Mouse (Mus musculus): ENCODE results near the gene Tgfb2. TPM values are rescaled to one million over a fixed set of nuclear protein-coding genes. Genes with fewer than 3 reads are reported as not detected.
A peak's percentile ranks its signal among the peaks of the same experiment; 100 is the strongest.

Tgfb2 gene
- total RNA-seq, 1 experiment from 2014 or later: 0.05 TPM

DNA sequence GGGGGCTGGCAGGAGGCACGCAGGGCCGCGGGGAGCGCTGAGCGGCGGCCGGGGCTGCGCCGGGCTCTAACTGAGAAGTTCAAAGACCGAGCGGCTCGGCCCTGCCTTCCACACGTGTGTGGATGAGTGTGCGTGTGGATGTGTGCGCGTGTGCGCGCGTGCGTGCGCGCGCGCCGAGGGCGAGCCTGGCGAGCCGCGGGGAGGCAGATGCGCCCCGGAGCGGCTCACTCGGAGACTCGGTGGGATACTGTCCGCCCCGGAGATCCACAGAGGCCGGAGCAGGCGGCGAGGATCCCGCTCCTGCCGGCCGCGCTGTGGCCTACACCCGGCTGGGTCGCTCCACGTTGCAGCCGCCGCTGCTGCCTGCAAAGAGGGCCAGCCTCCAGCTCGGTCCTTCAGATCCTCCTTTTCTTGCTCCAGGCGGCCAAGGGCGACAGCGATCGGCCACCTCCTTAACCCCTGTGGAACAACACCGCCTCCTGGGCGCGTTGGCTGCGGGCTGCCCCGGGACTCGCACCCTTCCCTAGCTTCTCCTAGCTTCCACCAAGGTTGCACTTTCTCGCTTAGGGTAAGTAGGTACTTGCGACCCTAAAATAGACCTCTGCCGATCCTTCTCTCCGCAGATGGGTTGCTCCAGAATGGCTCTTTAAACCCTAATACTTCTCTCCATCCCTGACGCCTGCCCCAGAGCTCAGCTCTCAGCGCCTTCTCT is 430 bp downstream of the Tgfb2 start:
- peak; percentile 21 to 37; a peak in 2 of 4 replicates for ATAC-seq (replicated peaks in 1 of 2; ENCODE audit: insufficient read depth in 1 of 2, low FRiP score in 2 of 2, low TSS enrichment in 1 of 2, low read depth in 1 of 2, poor library complexity in 2 of 2, severe bottlenecking in 2 of 2)

DNA sequence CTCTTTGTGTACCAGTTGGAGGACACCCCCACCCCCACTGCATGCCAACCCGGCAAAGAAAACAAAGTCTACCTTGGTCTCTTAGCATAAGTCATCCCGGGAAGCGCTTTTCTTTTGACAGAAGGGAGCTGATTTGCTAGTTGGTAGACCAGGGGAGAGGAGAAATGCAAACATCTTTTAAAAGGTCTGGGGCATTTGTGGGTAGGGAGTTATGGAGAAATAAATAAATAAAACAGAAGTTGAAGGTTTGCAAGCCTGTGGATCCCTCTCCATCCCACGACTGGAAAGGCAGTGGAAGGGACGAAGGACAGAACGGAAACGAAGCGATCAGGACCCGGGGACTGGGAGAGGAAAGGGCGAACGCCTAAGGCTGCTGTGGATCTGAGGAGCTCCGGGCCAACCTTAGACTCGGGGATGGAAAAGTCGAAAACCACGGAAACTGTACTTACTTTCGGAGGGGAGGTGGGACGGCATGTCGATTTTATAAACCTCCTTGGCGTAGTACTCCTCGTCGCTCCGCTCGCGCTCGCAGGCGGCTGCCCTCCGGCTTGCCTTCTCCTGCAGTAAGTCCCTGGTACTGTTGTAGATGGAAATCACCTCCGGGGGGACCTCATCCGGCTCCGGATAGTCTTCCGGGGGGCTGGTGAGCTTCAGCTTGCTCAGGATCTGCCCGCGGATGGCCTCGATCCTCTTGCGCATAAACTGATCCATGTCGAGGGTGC is 1.6 kb downstream of the Tgfb2 start:
- peak in 1 of 2 experiments; percentile 14; a peak in 1 of 4 replicates for ATAC-seq (replicated peaks in 1 of 2; ENCODE audit: insufficient read depth in 1 of 2, low FRiP score in 2 of 2, low TSS enrichment in 1 of 2, low read depth in 1 of 2, poor library complexity in 2 of 2, severe bottlenecking in 2 of 2)

DNA sequence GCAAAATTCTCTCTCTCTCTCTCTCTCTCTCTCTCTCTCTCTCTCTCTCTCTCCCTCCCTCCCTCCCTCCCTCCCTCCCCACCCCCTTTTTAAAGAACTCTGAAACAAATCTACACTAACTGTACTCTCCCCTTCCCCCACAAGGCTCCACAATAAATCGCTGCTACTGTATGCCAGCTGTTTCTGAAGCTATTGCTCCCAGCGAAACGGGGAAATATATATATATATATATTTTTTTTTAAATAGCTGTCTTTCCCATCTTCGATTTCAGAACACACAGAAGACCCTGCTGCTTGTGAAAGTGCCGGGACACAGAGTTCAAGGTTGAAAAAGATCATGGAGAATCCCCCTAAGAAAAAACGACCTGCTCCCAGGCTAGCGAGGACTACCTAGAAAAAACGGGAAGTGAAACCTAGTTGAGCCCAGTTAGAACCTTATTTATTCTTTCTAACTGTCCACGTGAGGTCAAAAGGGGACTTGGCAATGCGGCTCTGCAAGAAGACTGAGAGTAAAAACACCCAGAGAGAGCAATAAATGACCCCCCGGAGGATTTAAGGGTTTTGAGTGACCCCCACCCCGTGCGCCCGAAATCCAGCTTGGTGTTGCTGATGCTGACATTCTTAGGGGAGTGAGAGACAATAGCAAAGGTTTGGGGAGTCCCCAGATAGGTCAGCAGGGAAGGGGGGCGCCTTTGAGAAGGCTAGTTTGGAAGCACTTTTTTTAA is 2.4 kb downstream of the Tgfb2 start:
- peak; percentile 48 to 57; a peak in 2 of 4 replicates for ATAC-seq (replicated peaks in 1 of 2; ENCODE audit: insufficient read depth in 1 of 2, low FRiP score in 2 of 2, low TSS enrichment in 1 of 2, low read depth in 1 of 2, poor library complexity in 2 of 2, severe bottlenecking in 2 of 2)

DNA sequence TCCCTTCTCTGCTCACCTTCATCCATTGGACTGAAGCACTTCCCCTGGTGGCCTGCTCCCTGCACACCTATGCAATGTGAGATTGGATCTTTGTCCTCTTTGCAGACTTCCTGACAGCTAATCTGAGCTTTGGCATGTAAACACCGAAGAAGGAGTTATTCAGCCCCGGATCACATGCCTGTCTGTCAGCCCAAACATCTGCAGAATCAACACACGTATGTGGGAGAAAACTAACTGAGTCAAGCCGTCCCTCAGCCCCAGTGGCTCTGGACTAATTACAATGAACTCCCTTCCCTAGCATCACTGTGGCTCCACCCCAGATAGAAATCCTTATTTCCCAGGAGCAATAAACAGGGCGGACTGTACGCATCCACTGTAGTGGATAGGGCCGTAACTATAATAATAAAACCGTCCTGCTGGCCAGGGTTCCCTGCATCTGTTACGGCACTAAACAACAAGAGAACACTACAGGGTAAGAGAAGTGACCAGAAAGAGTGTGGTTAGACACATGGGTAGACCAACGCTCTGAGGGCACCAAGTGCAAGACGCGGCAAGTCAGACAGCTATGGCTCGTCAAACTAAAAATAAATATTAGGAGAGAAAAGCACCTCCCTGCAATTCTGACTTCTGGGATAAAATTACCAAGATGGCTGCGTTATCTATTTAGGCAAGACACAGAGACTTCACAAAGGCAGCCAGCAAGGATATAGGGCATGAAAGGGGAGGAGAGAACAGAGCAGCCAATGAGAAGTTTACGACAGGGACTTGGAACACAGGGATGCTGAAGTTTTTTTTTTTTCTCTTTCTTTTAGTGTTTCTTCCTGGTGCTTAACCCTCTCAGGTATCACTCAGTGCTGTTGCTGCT is 3.2 kb downstream of the Tgfb2 start:
- no peak for ATAC-seq (replicated peaks in 1 of 2; ENCODE audit: insufficient read depth in 1 of 2, low FRiP score in 2 of 2, low TSS enrichment in 1 of 2, low read depth in 1 of 2, poor library complexity in 2 of 2, severe bottlenecking in 2 of 2)

DNA sequence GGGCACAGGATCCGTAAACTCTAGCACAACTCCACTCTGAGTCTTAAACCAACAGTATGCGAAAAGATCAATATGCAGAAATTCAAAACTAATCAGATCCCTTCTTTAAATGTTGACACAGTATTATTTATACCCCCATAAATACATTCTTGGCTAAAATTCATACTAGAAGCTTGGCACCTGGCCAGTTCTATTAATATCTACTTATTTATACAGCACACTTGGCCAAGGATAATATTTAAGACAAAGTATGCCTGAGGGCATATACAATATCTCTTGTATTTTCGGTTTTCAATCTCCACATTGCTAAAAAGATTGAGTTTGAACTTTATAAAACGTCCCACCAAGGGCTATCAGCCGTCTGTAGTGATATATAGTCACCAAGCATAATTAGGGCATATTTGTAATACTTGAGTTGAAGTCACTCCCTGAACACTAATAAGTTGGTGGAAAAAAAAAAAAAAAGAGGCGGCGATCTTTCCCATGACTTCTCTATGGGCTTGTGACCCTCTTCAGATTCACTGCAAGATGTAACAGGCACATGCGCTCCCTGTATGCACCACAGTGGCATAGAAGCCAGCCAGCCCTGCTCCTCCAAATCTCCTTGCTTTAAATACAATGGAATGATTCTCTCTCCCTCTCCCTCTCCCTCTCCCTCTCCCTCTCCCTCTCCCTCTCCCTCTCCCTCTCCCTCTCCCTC is 4.4 kb downstream of the Tgfb2 start:
- ATAC-seq (replicated peaks in 1 of 2; ENCODE audit: insufficient read depth in 1 of 2, low FRiP score in 2 of 2, low TSS enrichment in 1 of 2, low read depth in 1 of 2, poor library complexity in 2 of 2, severe bottlenecking in 2 of 2): no peak

DNA sequence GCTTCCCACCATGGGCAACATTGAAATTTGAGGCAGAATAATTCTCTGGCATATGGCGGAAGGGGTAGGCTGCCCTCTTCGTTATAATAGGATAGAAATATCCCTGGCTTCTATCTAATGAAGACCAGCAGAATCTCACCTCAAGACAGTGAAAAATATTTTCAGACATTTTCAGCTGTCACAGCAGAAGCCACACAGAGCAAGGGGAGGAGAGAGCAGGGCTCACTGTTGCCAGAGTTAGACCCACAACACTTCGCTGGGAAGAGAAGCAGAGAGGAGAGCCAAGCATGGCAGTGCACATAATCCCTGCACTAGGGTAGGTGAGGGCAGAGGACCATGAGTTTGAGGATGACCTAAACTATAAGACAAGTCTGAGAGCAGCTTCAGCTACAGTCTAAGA is 5.3 kb downstream of the Tgfb2 start:
- ATAC-seq (replicated peaks in 1 of 2; ENCODE audit: insufficient read depth in 1 of 2, low FRiP score in 2 of 2, low TSS enrichment in 1 of 2, low read depth in 1 of 2, poor library complexity in 2 of 2, severe bottlenecking in 2 of 2): no peak

DNA sequence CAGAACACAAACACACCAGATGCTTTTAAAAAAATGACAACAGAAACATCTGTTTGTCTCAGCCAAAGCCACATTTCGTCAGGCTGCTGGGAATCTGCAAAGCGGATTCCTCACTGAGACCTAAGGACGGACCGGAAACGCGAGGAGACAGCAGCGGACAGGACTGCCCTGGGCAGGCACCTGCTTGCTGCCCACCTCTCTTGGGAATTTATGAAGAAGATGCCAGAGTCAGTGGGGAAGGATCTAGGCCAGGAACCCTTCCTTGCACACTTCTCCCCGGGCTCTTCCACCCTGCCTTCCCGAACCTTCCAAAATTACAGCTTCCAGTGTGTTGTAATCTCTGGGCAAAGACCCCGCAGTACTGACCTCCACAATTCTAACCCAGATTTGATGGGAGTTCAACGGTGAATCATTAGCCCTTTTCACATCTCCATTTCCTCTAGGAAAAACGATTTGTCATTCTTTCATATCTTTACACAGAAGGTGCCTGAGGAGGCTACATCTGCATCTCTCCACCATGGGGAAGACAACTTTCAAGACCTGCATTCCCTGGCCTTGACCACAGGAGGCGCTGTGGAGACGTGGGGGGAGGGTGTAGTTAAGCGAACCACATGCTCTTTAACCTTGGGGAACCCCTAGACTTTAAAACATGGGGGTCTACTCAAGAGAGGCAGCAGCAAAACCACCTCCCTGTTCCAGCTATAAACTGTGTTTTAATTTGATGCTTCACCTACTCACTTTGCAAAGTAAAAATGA is 7.0 kb downstream of the Tgfb2 start:
- ATAC-seq (replicated peaks in 1 of 2; ENCODE audit: insufficient read depth in 1 of 2, low FRiP score in 2 of 2, low TSS enrichment in 1 of 2, low read depth in 1 of 2, poor library complexity in 2 of 2, severe bottlenecking in 2 of 2): no peak

DNA sequence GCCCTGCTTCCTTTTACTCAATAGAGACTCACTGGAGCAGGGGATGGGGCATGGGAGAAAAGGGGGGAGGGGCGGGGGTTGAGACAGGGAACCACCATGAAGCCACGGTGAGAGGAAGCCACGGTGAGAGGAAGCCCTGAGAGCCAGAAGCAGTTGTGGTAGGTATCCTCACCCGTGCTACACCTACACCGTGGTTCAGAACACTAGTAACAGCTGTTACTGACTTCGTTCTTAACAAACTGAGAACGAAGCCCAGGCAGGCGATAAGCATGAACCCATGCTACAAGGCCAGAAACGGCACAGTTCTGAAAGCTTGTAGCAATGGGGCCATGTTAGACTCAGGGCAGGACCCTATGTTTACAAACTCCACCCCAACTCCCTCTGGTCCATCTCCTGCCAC is 9.6 kb downstream of the Tgfb2 start:
- ATAC-seq (replicated peaks in 1 of 2; ENCODE audit: insufficient read depth in 1 of 2, low FRiP score in 2 of 2, low TSS enrichment in 1 of 2, low read depth in 1 of 2, poor library complexity in 2 of 2, severe bottlenecking in 2 of 2): no peak

DNA sequence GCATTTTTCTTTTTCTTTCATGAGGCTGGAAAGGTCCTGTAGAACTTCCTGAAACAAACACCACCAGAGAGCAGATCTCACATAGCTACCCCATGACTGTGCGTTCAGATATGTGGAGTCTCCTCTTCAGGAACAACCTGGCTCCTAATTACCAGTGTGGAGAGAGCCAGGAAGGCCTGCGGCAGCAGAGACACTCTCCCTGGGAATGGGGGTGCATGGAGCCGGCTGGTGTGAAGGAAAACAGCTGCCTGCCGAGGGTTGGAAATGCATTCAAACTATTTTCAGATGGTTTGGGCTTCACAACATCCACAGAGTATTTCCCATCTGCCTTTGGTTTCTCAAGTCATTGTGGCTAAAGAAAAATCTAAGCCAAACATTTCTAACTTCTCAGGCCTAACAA is 10.4 kb downstream of the Tgfb2 start:
- no peak for ATAC-seq (replicated peaks in 1 of 2; ENCODE audit: insufficient read depth in 1 of 2, low FRiP score in 2 of 2, low TSS enrichment in 1 of 2, low read depth in 1 of 2, poor library complexity in 2 of 2, severe bottlenecking in 2 of 2)

DNA sequence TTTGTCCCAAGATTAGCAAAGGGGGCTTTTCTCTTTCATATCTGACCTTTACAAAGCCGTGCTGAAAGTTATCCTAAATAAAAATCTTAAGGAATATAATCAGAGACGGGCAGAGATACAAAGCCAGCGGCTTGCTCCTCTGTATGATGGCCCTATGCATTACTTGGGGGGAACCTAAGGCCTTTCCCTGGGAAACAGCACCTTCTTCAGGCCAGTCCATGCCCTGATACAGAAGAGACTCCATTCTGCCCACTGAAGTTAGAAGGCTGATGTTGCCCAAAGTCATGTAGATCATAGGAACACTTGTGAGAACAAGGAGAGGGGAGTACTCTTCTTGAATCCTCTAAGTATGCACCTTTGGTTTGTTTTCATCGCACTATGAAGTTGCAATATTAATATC is 13.4 kb downstream of the Tgfb2 start:
- no peak for ATAC-seq (replicated peaks in 1 of 2; ENCODE audit: insufficient read depth in 1 of 2, low FRiP score in 2 of 2, low TSS enrichment in 1 of 2, low read depth in 1 of 2, poor library complexity in 2 of 2, severe bottlenecking in 2 of 2)

DNA sequence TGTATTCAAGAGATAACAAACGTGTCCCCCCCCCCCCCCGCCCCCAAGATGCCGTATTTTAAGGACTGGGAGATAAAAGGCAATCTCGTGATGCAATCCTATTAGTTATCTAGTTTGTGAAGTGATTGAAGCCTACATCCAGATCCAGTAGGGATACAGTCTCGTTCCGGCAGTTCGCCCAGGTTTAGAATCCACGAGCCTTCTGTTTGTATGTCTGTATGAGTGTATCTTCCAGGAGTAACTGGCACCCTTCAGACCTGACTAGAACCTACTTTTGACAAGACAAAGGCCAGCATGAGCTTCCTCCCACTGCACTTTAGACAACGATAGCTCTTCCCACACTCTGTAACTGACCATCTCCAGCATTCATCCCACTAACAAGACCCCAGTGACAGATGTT is 14.1 kb downstream of the Tgfb2 start:
- ATAC-seq (replicated peaks in 1 of 2; ENCODE audit: insufficient read depth in 1 of 2, low FRiP score in 2 of 2, low TSS enrichment in 1 of 2, low read depth in 1 of 2, poor library complexity in 2 of 2, severe bottlenecking in 2 of 2): no peak

DNA sequence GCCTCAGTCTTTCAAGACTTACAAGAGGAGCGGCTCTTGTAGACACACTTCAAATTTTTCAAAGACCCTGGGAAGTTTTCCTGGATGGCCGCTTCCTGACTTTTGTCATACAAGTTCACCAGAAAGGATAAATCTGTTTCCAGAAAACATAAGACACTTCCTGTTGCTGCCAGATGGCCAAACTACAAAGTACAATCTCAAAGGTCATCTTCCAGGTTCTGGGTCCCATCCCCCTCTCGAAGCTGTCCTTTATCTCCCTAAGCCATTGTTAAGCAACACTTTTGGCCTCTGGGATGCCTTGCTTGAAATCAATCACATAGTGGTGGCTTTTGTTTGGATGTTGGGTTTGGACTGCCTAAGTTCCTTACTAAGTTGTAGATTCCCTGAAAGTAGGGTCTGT is 21.7 kb downstream of the Tgfb2 start:
- ATAC-seq (replicated peaks in 1 of 2; ENCODE audit: insufficient read depth in 1 of 2, low FRiP score in 2 of 2, low TSS enrichment in 1 of 2, low read depth in 1 of 2, poor library complexity in 2 of 2, severe bottlenecking in 2 of 2): no peak

DNA sequence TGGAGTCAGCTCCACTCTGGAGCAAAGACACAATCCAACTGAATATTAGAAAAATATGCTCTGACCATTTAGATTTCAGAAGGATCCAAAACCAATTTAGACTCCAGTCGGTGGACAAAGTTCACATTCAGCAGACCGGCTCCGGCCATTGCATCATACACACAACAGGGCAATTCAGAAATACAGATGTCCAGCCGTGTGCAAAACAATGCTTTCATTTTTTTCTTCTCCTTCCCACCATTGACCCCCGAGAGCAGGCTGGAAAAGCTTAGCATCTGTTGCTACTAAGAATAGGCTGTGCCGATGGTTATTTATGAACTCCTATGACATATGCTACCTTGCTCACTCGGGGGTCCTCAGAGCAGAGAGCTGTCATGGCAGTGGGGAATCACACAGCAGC is 23.2 kb downstream of the Tgfb2 start:
- no peak for ATAC-seq (replicated peaks in 1 of 2; ENCODE audit: insufficient read depth in 1 of 2, low FRiP score in 2 of 2, low TSS enrichment in 1 of 2, low read depth in 1 of 2, poor library complexity in 2 of 2, severe bottlenecking in 2 of 2)

DNA sequence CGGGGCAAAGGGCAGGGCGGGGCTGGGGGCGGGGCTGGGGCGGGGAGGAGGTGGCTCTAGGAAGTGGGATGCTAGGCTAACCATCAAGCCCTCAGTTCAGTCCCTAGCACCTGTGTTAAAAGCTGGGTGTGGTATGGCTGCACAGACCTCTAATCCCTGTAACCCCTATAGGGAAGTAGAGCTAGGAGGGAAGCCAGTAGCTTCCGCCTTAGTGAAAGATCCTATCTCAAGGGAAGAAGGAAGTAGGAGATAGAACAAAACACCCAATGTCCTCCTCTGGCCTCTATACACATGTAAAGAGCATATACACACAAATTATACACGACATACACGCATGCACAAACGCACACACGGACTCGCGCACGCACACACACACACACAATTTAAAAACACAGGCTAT is 28.2 kb downstream of the Tgfb2 start:
- no peak for ATAC-seq (replicated peaks in 1 of 2; ENCODE audit: insufficient read depth in 1 of 2, low FRiP score in 2 of 2, low TSS enrichment in 1 of 2, low read depth in 1 of 2, poor library complexity in 2 of 2, severe bottlenecking in 2 of 2)

DNA sequence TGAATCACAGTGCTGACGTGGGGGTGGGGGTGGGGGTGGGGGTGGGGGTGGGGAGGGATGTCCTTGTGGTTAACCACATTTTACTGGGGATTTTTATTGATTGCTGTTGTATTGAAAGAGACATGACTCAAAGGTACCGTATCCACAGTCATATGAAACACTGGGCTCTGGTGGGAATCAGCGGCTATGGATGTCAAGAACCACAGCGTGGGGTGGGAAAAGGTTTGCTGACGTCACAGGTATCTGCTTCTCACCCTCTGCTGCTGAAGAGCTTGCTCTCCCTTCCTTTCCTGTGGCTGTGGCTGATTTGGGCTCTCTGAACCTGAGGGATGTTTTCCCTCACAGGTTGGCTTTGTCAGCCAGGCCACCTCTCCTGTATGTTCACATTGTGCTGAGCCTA is 29.6 kb downstream of the Tgfb2 start:
- ATAC-seq (replicated peaks in 1 of 2; ENCODE audit: insufficient read depth in 1 of 2, low FRiP score in 2 of 2, low TSS enrichment in 1 of 2, low read depth in 1 of 2, poor library complexity in 2 of 2, severe bottlenecking in 2 of 2): no peak

DNA sequence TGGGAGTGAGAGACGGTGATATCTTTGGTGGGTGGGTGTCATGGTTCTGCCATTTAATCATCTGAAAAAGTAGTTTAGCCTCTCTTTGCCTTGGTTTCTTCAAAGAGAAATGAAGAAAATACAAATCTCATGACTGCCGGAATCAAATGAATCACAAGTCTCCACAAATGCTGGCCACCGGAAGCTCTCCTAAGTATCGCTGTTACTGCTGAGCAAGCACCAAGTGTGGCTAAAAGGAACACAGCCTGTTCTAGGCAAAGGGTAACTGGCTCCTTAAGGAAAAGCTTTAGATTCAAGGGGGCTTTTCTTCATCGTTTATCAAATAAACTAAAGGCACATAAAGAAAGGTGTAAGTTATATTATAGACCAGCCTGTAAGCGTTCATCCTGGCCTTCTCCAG is 30.5 kb downstream of the Tgfb2 start:
- ATAC-seq (replicated peaks in 1 of 2; ENCODE audit: insufficient read depth in 1 of 2, low FRiP score in 2 of 2, low TSS enrichment in 1 of 2, low read depth in 1 of 2, poor library complexity in 2 of 2, severe bottlenecking in 2 of 2): no peak

Data from hematopoietic stem cell, adult 5-6 weeks (primary cell).